Mouse (Mus musculus): ENCODE measurements around the gene Saysd1. TPM values are rescaled to one million over a fixed set of nuclear protein-coding genes. Genes with fewer than 3 reads are reported as not detected.

Saysd1 gene
- total and polyA plus RNA-seq, 3 experiments, result 5.3 to 6.6 (median 5.9) TPM

GRCm38 (mm10) chr14:20041836-20042235, 96.5 kb downstream of the Saysd1 start:
- no peak overlapping the region for H3K4me3 ChIP-seq (replicated peaks in 1 of 3; ENCODE audit: low read depth in 2 of 3, low read length in 2 of 3, poor library complexity in 1 of 3)
- H3K79me2 ChIP-seq (replicated peaks; ENCODE audit: control insufficient read depth, extremely low read depth, insufficient read depth, poor library complexity, severe bottlenecking), result no peaks in the 10 kb centered on the region
- H3K4me1 ChIP-seq (ENCODE audit: control insufficient read depth in 1 of 2, insufficient read depth in 2 of 2), result peaks cover 0 to 4% of the 10 kb centered on the region in 2 experiments; a peak in 1 of 4 replicates
- dilution Hi-C loops (cut with MboI; ENCODE audit: extremely low pct_ligation_motif_present, extremely low pct_unique_long_range_greater_than_20kb, low sequenced_read_pairs) (no loop called here), in situ Hi-C loops (cut with MboI; ENCODE audit: low pct_ligation_motif_present, low pct_unique_long_range_greater_than_20kb, low sequenced_read_pairs) (no loop called here)
- H3K27me3 ChIP-seq (replicated peaks), result no peaks in the 10 kb centered on the region
- H3K9ac ChIP-seq (ENCODE audit: insufficient read depth, low read depth), result no peak overlapping the region
- H3K36me3 ChIP-seq (replicated peaks in 1 of 2; ENCODE audit: control insufficient read depth in 1 of 2, insufficient read depth in 1 of 2, low read length in 1 of 2), result no peaks in the 10 kb centered on the region
- TF ChIP-seq MAX (IDR thresholded peaks at IDR 0.05; ENCODE audit: low read length) (no peak), E2F4 (IDR thresholded peaks at IDR 0.05; ENCODE audit: insufficient replicate concordance, low read depth, low read length) (no peak), USF2 (conservative IDR thresholded peaks at IDR 0.05; ENCODE audit: low read depth, low read length) (no peak), MXI1 (IDR thresholded peaks at IDR 0.05; ENCODE audit: low read depth, low read length) (no peak), ZNF384 (IDR thresholded peaks at IDR 0.05; ENCODE audit: low read depth, low read length) (no peak), BHLHE40 (IDR thresholded peaks at IDR 0.05; ENCODE audit: low read depth, low read length) (no peak), GABPA (IDR thresholded peaks at IDR 0.05; ENCODE audit: insufficient replicate concordance, low read depth, low read length) (no peak), MEF2A (IDR thresholded peaks at IDR 0.05; ENCODE audit: borderline replicate concordance, low read depth, low read length) (no peak), CHD2 (IDR thresholded peaks at IDR 0.05; ENCODE audit: low read length) (no peak), TBP (conservative IDR thresholded peaks at IDR 0.05; ENCODE audit: low read depth, low read length) (no peak), MAZ (IDR thresholded peaks at IDR 0.05; ENCODE audit: low read depth, low read length) (no peak), PAX5 (IDR thresholded peaks at IDR 0.05; ENCODE audit: low read length) (no peak), ZMIZ1 (IDR thresholded peaks at IDR 0.05; ENCODE audit: low read depth, low read length) (no peak), POLR2AphosphoS2 (IDR thresholded peaks at IDR 0.05; ENCODE audit: low read depth, low read length) (no peak), USF1 (IDR thresholded peaks at IDR 0.05; ENCODE audit: low read depth, low read length) (no peak), ELF1 (IDR thresholded peaks at IDR 0.05; ENCODE audit: low read depth, low read length) (no peak), RAD21 (IDR thresholded peaks at IDR 0.05; ENCODE audit: low read depth, low read length) (no peak), ZC3H11A (IDR thresholded peaks at IDR 0.05; ENCODE audit: low read depth, low read length) (no peak)
- no peaks in the 10 kb centered on the region for H3K9me3 ChIP-seq (replicated peaks; ENCODE audit: low read length)
- peak; percentile 9 for DNase-seq (ENCODE audit: extremely low read depth)
- H3K27ac ChIP-seq (ENCODE audit: insufficient read depth, low read depth), result no peak overlapping the region
- no peak overlapping the region for H3K4me2 ChIP-seq (ENCODE audit: insufficient read depth, low read depth, poor library complexity, severe bottlenecking)

GRCm38 (mm10) chr14:20040976-20041375, 97.4 kb downstream of the Saysd1 start:
- Histone ChIP-seq H3K36me3 (replicated peaks in 1 of 2; ENCODE audit: control insufficient read depth in 1 of 2, insufficient read depth in 1 of 2, low read length in 1 of 2) (no peaks in the 10 kb centered on the region), H3K79me2 (replicated peaks; ENCODE audit: control insufficient read depth, extremely low read depth, insufficient read depth, poor library complexity, severe bottlenecking) (no peaks in the 10 kb centered on the region), H3K27me3 (replicated peaks) (no peaks in the 10 kb centered on the region), H3K9me3 (replicated peaks; ENCODE audit: low read length) (no peaks in the 10 kb centered on the region), H3K4me2 (ENCODE audit: insufficient read depth, low read depth, poor library complexity, severe bottlenecking) (no peak overlapping the region), H3K27ac (ENCODE audit: insufficient read depth, low read depth) (no peak overlapping the region), H3K4me3 (replicated peaks in 1 of 3; ENCODE audit: low read depth in 2 of 3, low read length in 2 of 3, poor library complexity in 1 of 3) (no peak overlapping the region), H3K9ac (ENCODE audit: insufficient read depth, low read depth) (no peak overlapping the region), H3K4me1 (ENCODE audit: control insufficient read depth in 1 of 2, insufficient read depth in 2 of 2) (peaks cover 0 to 4% of the 10 kb centered on the region in 2 experiments; a peak in 1 of 4 replicates)
- TF ChIP-seq ELF1 (IDR thresholded peaks at IDR 0.05; ENCODE audit: low read depth, low read length), result no peak
- TF ChIP-seq KAT2A (IDR thresholded peaks at IDR 0.05; ENCODE audit: insufficient replicate concordance, low read length), result no peak
- no peak for TF ChIP-seq JUND (conservative IDR thresholded peaks at IDR 0.05; ENCODE audit: low read depth, low read length)
- no peak for TF ChIP-seq MAFK (IDR thresholded peaks at IDR 0.05; ENCODE audit: insufficient replicate concordance, low read length)
- no peak for TF ChIP-seq ZKSCAN1 (IDR thresholded peaks at IDR 0.05; ENCODE audit: borderline replicate concordance, low read depth, low read length)
- TF ChIP-seq BHLHE40 (IDR thresholded peaks at IDR 0.05; ENCODE audit: low read depth, low read length), result no peak
- no peak for TF ChIP-seq HCFC1 (IDR thresholded peaks at IDR 0.05; ENCODE audit: low read depth, low read length)
- DNase-seq (ENCODE audit: extremely low read depth), result no peak
- dilution Hi-C loops (cut with MboI; ENCODE audit: extremely low pct_ligation_motif_present, extremely low pct_unique_long_range_greater_than_20kb, low sequenced_read_pairs), result no loop called here
- in situ Hi-C loops (cut with MboI; ENCODE audit: low pct_ligation_motif_present, low pct_unique_long_range_greater_than_20kb, low sequenced_read_pairs), result no loop called here

All from CH12.LX (cell line).